Mouse (Mus musculus) C2C12 (cell line): ENCODE results near the gene Tmem256.

Experiments
- CEBPB ChIP-seq: IDR thresholded peaks from one replicate; pipeline ENCODE4 v1.6.1; 2011; ENCODE audit warnings: low read depth, mild to moderate bottlenecking, control low read depth, moderate library complexity
- CTCF ChIP-seq: IDR thresholded peaks from one replicate; pipeline ENCODE4 v1.5.1; 2011; ENCODE audit not compliant: control insufficient read depth, insufficient read depth, insufficient read length
- MYOD1 ChIP-seq: IDR thresholded peaks from one replicate; pipeline ENCODE4 v1.6.1; 2011; ENCODE audit warnings: low read depth; ENCODE audit not compliant: control insufficient read depth, insufficient read length
- MYOG ChIP-seq: IDR thresholded peaks from one replicate; pipeline ENCODE4 v1.6.1; 2011; ENCODE audit not compliant: control insufficient read depth, insufficient read length; ENCODE audit errors: extremely low read depth
- USF1 ChIP-seq: IDR thresholded peaks from one replicate; pipeline ENCODE4 v1.6.1; 2011; ENCODE audit warnings: low read depth, mild to moderate bottlenecking, control low read depth, moderate library complexity

DNA sequence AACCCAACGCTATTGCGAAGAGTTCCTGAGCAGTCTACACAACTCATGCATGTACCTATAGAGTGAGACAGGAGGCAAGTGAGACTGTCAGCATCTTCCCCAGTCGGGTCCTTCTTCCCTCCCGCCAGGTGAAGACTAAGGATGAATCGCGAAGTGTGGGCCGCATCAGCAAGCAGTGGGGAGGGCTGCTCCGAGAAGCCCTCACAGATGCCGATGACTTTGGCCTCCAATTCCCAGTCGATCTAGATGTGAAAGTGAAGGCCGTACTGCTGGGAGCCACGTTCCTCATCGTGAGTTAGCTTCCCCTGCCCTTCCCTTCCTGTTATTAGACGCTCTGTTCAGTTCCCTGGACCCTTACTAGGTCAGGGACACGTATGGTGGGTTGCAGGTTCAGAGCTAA, 11.6 kb downstream of the Tmem256 start:
- no peak for TF ChIP-seq CTCF
- TF ChIP-seq USF1: no peak
- no peak for TF ChIP-seq MYOD1
- no peak for TF ChIP-seq MYOG
- TF ChIP-seq CEBPB: no peak
